Mouse (Mus musculus) MEL (cell line): ENCODE measurements around the gene Cd209a.

Experiments
- EP300 ChIP-seq, 2 experiments: IDR thresholded peaks; 2 replicates each; pipeline ENCODE4 v1.6.1; 2011; ENCODE audit warnings: improper control_type of control experiment in 2 of 2, low read length in 2 of 2, low read depth in 1 of 2, mild to moderate bottlenecking in 1 of 2
- POLR2A ChIP-seq, 2 experiments: IDR thresholded peaks; 2 replicates each; pipeline ENCODE4 v1.6.1; 2011 to 2012; ENCODE audit warnings: low read length in 2 of 2, mild to moderate bottlenecking in 2 of 2, control low read depth in 1 of 2, improper control_type of control experiment in 1 of 2, low read depth in 1 of 2, moderate library complexity in 1 of 2; ENCODE audit not compliant: control insufficient read depth in 1 of 2, insufficient read depth in 1 of 2, poor library complexity in 1 of 2
- POLR2AphosphoS2 ChIP-seq: IDR thresholded peaks from 2 replicates; pipeline ENCODE4 v1.6.1; 2011; ENCODE audit warnings: low read length, improper control_type of control experiment
- ZC3H11A ChIP-seq: IDR thresholded peaks from 2 replicates; pipeline ENCODE4 v1.6.1; 2012; ENCODE audit warnings: low read depth, mild to moderate bottlenecking, inconsistent platforms, low read length, improper control_type of control experiment
- ZNF384 ChIP-seq: IDR thresholded peaks from 2 replicates; pipeline ENCODE4 v1.6.1; 2012; ENCODE audit warnings: low read depth, mild to moderate bottlenecking, inconsistent platforms, low read length, improper control_type of control experiment

DNA sequence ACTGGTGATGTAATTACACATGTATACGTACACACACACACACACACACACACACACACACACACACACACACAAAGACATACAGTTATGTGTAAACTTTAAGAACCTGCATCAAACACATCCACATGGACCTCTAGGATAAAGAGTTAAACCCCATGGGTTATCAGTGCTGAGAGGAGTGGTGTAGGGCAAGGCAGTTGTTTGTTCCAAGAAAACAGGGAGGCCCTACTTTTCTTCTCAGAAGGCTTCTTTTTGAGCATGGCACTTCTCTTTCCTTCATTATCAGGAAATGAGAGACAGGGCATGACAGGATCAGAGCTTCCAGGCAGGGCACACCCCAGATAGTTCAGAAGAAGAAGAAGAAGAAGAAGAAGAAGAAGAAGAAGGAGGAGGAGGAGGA lies 14.7 kb downstream of the Cd209a start:
- TF ChIP-seq ZC3H11A (no peak), ZNF384 (no peak), POLR2A (IDR thresholded peaks at IDR 0.05; ENCODE audit: control insufficient read depth in 1 of 2, insufficient read depth in 1 of 2, low read depth in 1 of 2, low read length in 2 of 2, poor library complexity in 1 of 2) (no peak), EP300 (IDR thresholded peaks at IDR 0.05; ENCODE audit: low read depth in 1 of 2, low read length in 2 of 2) (no peak), POLR2AphosphoS2 (no peak)
